Mouse (Mus musculus): ENCODE measurements at regions not wholly inside any gene's neighbourhood (a gene's known extent, or its start where the extent isn't known, plus 50 kb on each side); places are given as distances from the start of the nearest gene placed in this dataset.

GRCm38 (mm10) chr3:8440701-8441365 is 1169.1 kb downstream of the Zfp704 start:
- peak; percentile 44 for DNase-seq (ENCODE audit: low read depth, low spot score)
